Mouse (Mus musculus) Patski (cell line): ENCODE measurements around the gene Nelfb. TPM values are rescaled to one million over a fixed set of nuclear protein-coding genes. Genes with fewer than 3 reads are reported as not detected.

Experiments used
- ATAC-seq: fragments of 100-300 bp; one replicate; pipeline ENCODE4 v1.8.0; 2021
- CTCF ChIA-PET: fragments of 350-600 bp; sonication (Branson Sonifier 250); formaldehyde crosslinking; loops from one replicate; lab custom pipeline; 2022; ENCODE audit warnings: inconsistent platforms; lab: Charles Lee
- POLR2A ChIA-PET: fragments of 350-600 bp; sonication (Branson Sonifier 250); formaldehyde crosslinking; loops from one replicate; lab custom pipeline; 2022; ENCODE audit warnings: antibody characterized with exemption, inconsistent platforms; lab: Charles Lee
- DNase-seq: peaks from one replicate; pipeline ENCODE4 v3.0.0-alpha.2; 2011; ENCODE audit warnings: low read depth, low spot score
- H3K27me3 ChIP-seq: fragments of 371-371 bp; one replicate; pipeline ENCODE4 v1.5.1; 2021
- CTCF ChIP-seq: fragments of 100-300 bp; IDR thresholded peaks from one replicate; pipeline ENCODE4 v1.5.1; 2021
- in situ Hi-C: fragments of 300-500 bp; cut with MboI; formaldehyde crosslinking; loops from 3 replicates; pipeline ENCODE4 v1.11.1; 2018; ENCODE audit warnings: low pct_unique_long_range_greater_than_20kb, mixed read lengths
- polyA plus RNA-seq: library from polyadenylated mRNA; unstranded; gene quantifications from one replicate; pipeline ENCODE4 v1.2.3, GENCODE M21; 2021

Gene Nelfb
- polyA plus RNA-seq, 1 experiment from 2014 or later = 75.7 TPM

DNA sequence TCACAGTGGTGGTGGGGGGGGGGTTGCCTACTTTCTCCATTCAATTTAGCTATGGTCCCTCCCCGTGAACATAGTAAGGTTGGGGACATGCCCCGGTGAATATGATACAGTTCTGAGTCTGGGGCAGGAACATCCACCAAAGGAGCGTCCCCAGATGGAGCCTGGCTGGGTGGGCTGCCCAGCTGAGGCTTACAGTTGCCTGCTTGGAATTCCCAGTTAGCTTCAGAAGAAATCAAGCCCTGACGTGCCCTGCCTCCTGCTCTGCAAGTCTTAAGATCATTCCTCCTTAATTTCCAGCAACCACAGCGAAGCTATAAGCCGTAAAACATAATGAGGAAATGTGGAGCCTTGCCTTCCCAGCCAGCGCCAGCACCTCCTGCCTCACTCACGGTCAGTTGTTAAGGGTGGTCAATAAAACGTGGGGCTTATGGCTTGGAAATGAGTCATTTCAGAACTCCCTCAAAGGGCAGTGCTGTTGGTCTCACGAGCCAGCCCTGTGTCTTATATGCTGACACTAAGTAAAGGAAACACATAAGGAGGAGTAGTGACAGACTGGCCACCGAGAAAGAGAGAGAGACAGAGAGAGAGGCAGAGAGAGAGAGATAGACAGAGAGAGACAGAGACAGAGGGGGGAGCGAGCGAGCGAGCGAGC, 31.6 kb downstream of the Nelfb start:
- ChIA-PET CTCF (no interaction called here), POLR2A (no interaction called here)
- H3K27me3 ChIP-seq = peaks cover 42% of the 10 kb centered on the region
- DNase-seq (no peak), ATAC-seq (no peak)
- TF ChIP-seq CTCF = no peak
- in situ Hi-C loops = no loop called here

DNA sequence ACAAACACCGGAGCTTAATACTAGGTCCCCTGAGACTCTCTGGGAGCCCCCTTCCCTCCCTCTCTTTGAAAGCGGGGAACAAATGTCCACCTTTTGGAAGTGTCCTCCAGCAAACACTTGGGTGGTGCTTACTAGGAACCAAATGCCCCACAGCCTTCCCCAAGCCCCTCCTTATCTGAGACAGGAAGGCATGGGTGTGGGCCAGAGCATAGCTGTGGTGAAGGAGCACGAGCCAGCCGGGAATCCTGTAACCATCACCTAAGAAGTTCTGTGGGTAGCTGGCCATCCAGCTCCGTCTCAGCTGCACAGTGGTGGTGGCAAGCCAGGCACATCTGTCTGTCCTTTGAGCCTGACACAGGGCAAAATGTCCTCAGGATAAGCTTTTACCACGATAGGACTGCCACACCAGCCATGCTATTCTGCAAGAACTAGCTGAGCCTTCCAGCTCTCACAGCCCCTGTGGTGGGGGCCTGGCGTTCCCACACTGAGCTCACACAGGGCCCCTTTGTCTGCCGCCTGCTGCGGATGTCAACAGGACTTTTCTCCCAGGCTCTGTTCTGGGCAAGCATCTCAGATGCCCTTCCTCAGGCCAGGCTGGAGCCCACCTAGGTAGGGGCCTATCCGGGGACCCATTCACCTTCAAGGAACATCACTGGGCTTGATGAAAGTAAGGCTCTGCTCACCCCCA, 32.9 kb downstream of the Nelfb start:
- POLR2A ChIA-PET = no interaction called here
- H3K27me3 ChIP-seq = peaks cover 42% of the 10 kb centered on the region
- no peak for TF ChIP-seq CTCF
- in situ Hi-C loops = no loop called here
- CTCF ChIA-PET = interaction anchor here (1.0 kb wide), 1 partner anchor 9 kb away, joined by 3 read pairs; no protein-coding TSS in a partner anchor
- DNase-seq = no peak
- no peak for ATAC-seq

DNA sequence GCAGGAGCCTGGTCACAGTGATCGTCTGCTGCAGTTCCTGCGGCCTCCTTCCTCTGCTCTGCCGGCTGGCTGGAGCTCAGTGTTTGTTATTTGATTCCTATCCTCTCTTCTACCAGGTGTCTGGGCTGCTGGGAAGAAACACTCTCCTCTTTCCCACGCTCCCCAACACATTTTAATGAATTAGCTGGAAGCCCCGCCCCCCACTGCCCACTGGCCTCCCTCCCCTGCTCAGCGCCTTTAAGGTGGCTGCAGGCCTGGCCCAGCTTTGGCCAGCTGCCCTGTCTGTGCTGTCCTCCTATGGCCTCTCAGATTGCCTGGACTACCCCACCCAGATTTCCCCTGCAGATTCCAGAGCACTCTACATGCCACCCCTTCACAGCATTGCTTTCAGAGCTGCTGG, 33.6 kb downstream of the Nelfb start:
- DNase-seq (no peak), ATAC-seq (no peak)
- POLR2A ChIA-PET = no interaction called here
- peaks cover 35% of the 10 kb centered on the region for H3K27me3 ChIP-seq
- CTCF ChIA-PET = interaction anchor here (1.0 to 2.1 kb wide), 3 partner anchors 10 to 50 kb away, joined by 3 to 6 read pairs (median 4); no protein-coding TSS in a partner anchor
- TF ChIP-seq CTCF = no peak
- in situ Hi-C loops = no loop called here

DNA sequence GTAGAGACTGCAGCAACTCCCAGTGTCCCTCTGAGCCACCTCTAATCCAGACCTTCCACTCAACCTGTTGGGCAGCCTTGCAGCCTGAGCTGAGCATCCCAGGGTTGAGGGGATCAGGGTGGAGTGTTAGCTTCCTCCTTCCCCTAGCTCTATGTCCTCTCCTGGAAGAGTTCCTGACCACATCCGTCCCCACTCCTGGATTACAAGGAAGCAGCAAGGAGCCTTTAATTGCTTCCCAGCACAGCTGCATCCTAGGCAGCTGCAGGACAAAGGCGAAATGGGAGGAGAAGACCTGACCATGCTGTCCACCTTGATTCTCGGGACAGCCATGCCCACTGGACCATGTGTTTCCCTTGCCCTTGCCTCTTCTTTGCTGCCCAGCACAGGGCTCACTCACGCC, 34.2 kb downstream of the Nelfb start:
- DNase-seq = no peak
- H3K27me3 ChIP-seq = peaks cover 29% of the 10 kb centered on the region
- TF ChIP-seq CTCF = no peak
- ATAC-seq = no peak
- in situ Hi-C loops = no loop called here
- ChIA-PET POLR2A (no interaction called here), CTCF (interaction anchor here (1.2 to 2.1 kb wide), 3 partner anchors 17 to 51 kb away, joined by 4 to 6 read pairs (median 4); no protein-coding TSS in a partner anchor)

GRCm38 (mm10) chr2:25176573-25176972, 34.7 kb downstream of the Nelfb start:
- in situ Hi-C loops = no loop called here
- DNase-seq = no peak
- peaks cover 24% of the 10 kb centered on the region for H3K27me3 ChIP-seq
- TF ChIP-seq CTCF = no peak
- ChIA-PET POLR2A (interaction anchor here (0.6 to 0.9 kb wide), 2 partner anchors 11 to 51 kb away, joined by 3 to 4 read pairs; no protein-coding TSS in a partner anchor), CTCF (interaction anchor here (1.2 to 2.1 kb wide), 3 partner anchors 17 to 51 kb away, joined by 4 to 6 read pairs (median 4); no protein-coding TSS in a partner anchor)
- no peak for ATAC-seq

DNA sequence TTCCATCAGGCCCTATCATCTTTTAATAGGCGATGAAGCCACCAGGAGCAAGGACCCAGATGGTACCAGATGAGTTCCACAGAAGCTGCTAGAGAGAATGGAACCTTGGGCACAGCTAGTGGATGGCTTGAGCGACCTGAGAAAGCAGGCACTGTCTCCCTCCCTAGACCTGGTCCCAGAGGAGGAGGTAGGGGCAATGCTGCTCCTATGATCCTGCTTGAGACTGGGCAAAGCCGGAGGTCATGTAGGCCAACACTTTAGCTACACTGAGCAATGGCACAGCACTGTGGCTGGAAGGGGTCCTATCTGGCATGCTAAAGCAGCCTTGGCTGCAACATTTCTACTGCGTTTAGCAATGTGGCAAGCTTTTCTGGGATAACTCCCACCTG, 35.6 kb downstream of the Nelfb start:
- ATAC-seq (no peak), DNase-seq (no peak)
- POLR2A ChIA-PET = interaction anchor here (0.9 kb wide), 1 partner anchor 10 kb away, joined by 3 read pairs; no protein-coding TSS in a partner anchor
- TF ChIP-seq CTCF = no peak
- in situ Hi-C loops = no loop called here
- H3K27me3 ChIP-seq = peaks cover 17% of the 10 kb centered on the region
- CTCF ChIA-PET = interaction anchor here (1.2 to 2.1 kb wide), 3 partner anchors 19 to 52 kb away, joined by 3 to 6 read pairs (median 4); no protein-coding TSS in a partner anchor

DNA sequence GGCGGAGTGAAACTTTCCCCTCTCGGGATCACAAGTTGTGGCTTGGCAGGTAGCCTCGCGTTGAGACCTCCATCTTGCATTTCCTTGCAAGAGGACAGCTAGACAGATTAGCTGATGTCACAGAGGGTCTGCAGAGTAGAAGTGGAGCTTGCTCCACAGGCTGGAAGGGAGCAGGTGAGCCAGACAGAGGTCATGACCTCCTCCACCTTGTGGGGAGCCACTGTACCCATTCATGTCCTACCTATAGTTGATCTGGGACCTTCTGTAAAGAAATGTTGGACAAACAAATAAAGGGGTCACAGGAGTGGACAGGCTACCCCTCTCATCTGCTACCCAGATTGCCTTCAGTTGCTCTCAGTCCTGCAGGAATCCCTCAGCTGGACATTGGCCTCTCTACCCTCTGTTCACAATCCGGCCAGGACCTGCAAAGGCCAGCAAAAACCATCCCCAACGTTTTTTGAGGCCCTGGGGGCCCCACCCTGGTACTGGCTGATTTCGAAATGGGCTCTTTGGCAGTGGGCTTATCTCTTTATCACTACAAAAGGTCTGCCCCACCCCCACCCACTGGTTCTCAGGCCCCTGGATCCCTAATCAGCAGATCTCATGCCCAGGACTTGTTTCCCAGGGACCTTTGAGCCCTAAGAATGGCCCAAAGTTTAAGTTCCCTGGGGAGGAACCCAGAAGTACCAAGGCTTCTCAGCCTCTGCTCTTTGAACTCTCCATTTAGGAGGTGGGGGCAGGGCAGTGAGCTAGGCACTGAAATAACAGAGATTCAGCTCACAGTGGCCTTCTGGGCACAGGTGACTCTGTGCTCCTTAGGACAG, 36.2 kb downstream of the Nelfb start:
- no peak for TF ChIP-seq CTCF
- DNase-seq = no peak
- peaks cover 11% of the 10 kb centered on the region for H3K27me3 ChIP-seq
- in situ Hi-C loops = no loop called here
- CTCF ChIA-PET = interaction anchor here (1.2 to 1.6 kb wide), 2 partner anchors 18 to 49 kb away, joined by 3 read pairs; no protein-coding TSS in a partner anchor
- POLR2A ChIA-PET = no interaction called here
- ATAC-seq = no peak

DNA sequence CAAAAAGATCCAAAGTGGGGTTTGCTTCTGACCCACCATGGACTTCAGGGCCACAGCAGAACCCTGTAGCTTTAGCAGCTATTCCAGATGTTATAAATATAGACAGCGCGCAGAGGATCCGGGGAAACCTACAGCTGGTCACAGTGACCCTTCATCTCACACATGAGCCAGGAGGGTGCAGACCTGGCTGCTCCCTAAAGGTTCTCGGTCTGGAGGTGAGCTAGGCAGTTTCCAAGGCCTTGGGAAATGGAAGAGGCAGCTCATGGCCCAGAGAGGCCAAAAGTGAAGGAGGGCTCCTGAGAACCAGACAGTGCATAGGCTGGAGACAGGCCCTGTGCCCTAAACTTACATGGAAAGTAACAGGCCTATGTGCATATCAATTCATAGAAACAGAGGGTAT, 37.5 kb downstream of the Nelfb start:
- ATAC-seq (no peak), DNase-seq (no peak)
- ChIA-PET POLR2A (no interaction called here), CTCF (interaction anchor here (1.0 to 1.6 kb wide), 2 partner anchors 9 to 48 kb away, joined by 3 to 4 read pairs; no protein-coding TSS in a partner anchor)
- TF ChIP-seq CTCF = no peak
- in situ Hi-C loops = no loop called here
- H3K27me3 ChIP-seq = peaks cover 5% of the 10 kb centered on the region

- ChIA-PET POLR2A (no interaction called here), CTCF (no interaction called here)
- ATAC-seq (peak; percentile 27), DNase-seq (no peak)
- TF ChIP-seq CTCF = no peak
- in situ Hi-C loops = no loop called here
- no peaks in the 10 kb centered on the region for H3K27me3 ChIP-seq
Measured at GRCm38 (mm10) chr2:25172629-25173028, 38.7 kb downstream of the Nelfb start.

GRCm38 (mm10) chr2:25171769-25172153, 39.5 kb downstream of the Nelfb start:
- no peak for TF ChIP-seq CTCF
- no peaks in the 10 kb centered on the region for H3K27me3 ChIP-seq
- no peak for ATAC-seq
- DNase-seq = no peak
- ChIA-PET CTCF (no interaction called here), POLR2A (interaction anchor here (1.1 kb wide), 1 partner anchor 43 kb away, joined by 3 read pairs; no protein-coding TSS in a partner anchor)
- in situ Hi-C loops = no loop called here
